Mouse (Mus musculus): Measurements from ENCODE around the gene Gm8122.
"Not testable (repeated sequence)": the region's sequence is repeated elsewhere in the genome, so short reads cannot be mapped to it uniquely, and the experiment has no call there.

DNA sequence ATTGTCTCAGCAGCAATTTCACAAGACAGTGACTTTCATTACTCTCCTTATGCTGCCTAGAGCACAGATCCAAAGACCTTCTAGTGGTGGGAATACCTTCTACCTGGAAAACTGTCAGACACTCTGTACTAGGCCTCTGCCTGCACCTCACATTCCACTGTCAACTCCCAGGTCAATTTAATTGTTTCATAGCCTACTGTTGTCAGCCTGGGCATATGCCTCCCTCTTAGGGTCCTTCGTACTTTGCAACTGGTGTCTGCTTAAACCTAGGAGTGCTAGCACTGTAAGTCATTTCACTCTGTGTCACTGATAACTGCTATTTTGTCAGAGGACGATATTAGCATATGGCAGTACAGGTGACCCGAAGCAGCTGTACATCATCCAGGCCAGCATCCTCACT, 34.1 kb upstream of the Gm8122 start:
- TF ChIP-seq CTCF (IDR thresholded peaks at IDR 0.05); POLR2A (IDR thresholded peaks at IDR 0.05; ENCODE audit: insufficient read depth, low read depth, low read length): not testable (repeated sequence)

All from heart, adult 2 months (tissue).